Mouse (Mus musculus): ENCODE measurements around the gene Rbm24.

DNA sequence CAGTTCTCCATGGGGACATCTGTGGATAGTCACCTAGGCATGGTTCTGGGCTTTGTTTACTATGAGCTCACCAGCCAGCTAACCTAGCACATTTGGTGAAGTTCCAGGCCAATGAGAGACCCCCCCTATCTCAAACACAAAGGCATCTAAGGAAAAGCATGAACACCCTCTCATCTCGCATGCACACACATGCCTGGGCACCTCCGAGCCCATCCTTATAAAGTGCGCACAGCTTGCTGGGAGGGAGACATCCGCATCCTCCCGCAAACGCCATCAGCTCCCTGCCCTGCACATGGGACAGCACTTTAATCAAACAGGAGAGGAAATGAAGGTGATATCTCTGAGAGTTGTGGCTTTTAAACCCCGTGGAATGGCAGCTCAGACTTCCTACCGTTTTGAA, 50.0 kb downstream of the Rbm24 start:
- TF ChIP-seq POLR2A (IDR thresholded peaks at IDR 0.05; ENCODE audit: insufficient read depth, low read depth, low read length) (no peak), CTCF (IDR thresholded peaks at IDR 0.05; ENCODE audit: insufficient read depth, low read depth, low read length) (no peak)

Measured in olfactory bulb, adult 2 months (tissue).